Mouse (Mus musculus): ENCODE data around the gene Krt27. TPM values are rescaled to one million over a fixed set of nuclear protein-coding genes. Genes with fewer than 3 reads are reported as not detected.

The Krt27 gene
- total RNA-seq (2012; rRNA removed), result 0.13 TPM in 1 of 2 replicates, not detected in the other

GRCm38 (mm10) chr11:99351004-99351403, at the start of gene Krt27:
Gene Krt27 (minus strand): TSS chr11:99351104.
- in situ Hi-C loops (cut with MboI; ENCODE audit: low sequenced_read_pairs in 2 of 2, unreplicated experiment in 2 of 2), result no loop called here
- H3K9ac ChIP-seq (ENCODE audit: insufficient read depth, low read depth, low read length, poor library complexity, severe bottlenecking), result no peak within 1 kb of the TSS
- H3K27ac ChIP-seq (ENCODE audit: insufficient read depth, low read depth, low read length, poor library complexity, severe bottlenecking), result no peak within 1 kb of the TSS
- H3K4me1 ChIP-seq (ENCODE audit: control insufficient read depth in 2 of 2, insufficient read depth in 2 of 2, low read length in 2 of 2, poor library complexity in 1 of 2), result no peaks in the 10 kb centered on the region
- TF ChIP-seq ZNF384 (IDR thresholded peaks at IDR 0.05; ENCODE audit: low read depth, low read length), result no peak
- no peak for TF ChIP-seq MAFK (IDR thresholded peaks at IDR 0.05; ENCODE audit: insufficient read depth, low read depth, low read length)
- no peak for TF ChIP-seq CHD2 (IDR thresholded peaks at IDR 0.05; ENCODE audit: low read depth, low read length)
- TF ChIP-seq ZC3H11A (IDR thresholded peaks at IDR 0.05; ENCODE audit: borderline replicate concordance, low read depth, low read length), result no peak
- TF ChIP-seq HCFC1 (IDR thresholded peaks at IDR 0.05; ENCODE audit: borderline replicate concordance, insufficient read depth, low read length), result no peak
- H3K4me3 ChIP-seq (ENCODE audit: insufficient read depth in 1 of 2, low read depth in 1 of 2, low read length in 2 of 2, poor library complexity in 1 of 2, severe bottlenecking in 1 of 2), result no peak within 1 kb of the TSS
- H3K36me3 ChIP-seq (ENCODE audit: control insufficient read depth, insufficient read depth, low read length, poor library complexity, severe bottlenecking), result no peaks in the 10 kb centered on the region
- DNase-seq (ENCODE audit: low read depth, low spot score), result no peak
- no peaks in the 10 kb centered on the region for H3K9me3 ChIP-seq (ENCODE audit: control insufficient read depth, insufficient read depth, low read depth, low read length)

- no peak for DNase-seq (ENCODE audit: low read depth, low spot score)
- H3K27ac ChIP-seq (ENCODE audit: insufficient read depth, low read depth, low read length, poor library complexity, severe bottlenecking), result no peak overlapping the region
- no peaks in the 10 kb centered on the region for H3K4me1 ChIP-seq (ENCODE audit: control insufficient read depth in 2 of 2, insufficient read depth in 2 of 2, low read length in 2 of 2, poor library complexity in 1 of 2)
- H3K4me3 ChIP-seq (ENCODE audit: insufficient read depth in 1 of 2, low read depth in 1 of 2, low read length in 2 of 2, poor library complexity in 1 of 2, severe bottlenecking in 1 of 2), result no peak overlapping the region
- H3K36me3 ChIP-seq (ENCODE audit: control insufficient read depth, insufficient read depth, low read length, poor library complexity, severe bottlenecking), result no peaks in the 10 kb centered on the region
- no peak for TF ChIP-seq MAFK (IDR thresholded peaks at IDR 0.05; ENCODE audit: insufficient read depth, low read depth, low read length)
- no peak for TF ChIP-seq HCFC1 (IDR thresholded peaks at IDR 0.05; ENCODE audit: borderline replicate concordance, insufficient read depth, low read length)
- no peak for TF ChIP-seq ZNF384 (IDR thresholded peaks at IDR 0.05; ENCODE audit: low read depth, low read length)
- in situ Hi-C loops (cut with MboI; ENCODE audit: low sequenced_read_pairs in 2 of 2, unreplicated experiment in 2 of 2), result loop anchor here in 1 of 2 experiments (25.0 kb wide), 1 partner anchor 887 kb away; no protein-coding TSS in a partner anchor
- H3K9ac ChIP-seq (ENCODE audit: insufficient read depth, low read depth, low read length, poor library complexity, severe bottlenecking), result no peak overlapping the region
- no peaks in the 10 kb centered on the region for H3K9me3 ChIP-seq (ENCODE audit: control insufficient read depth, insufficient read depth, low read depth, low read length)
Observed at GRCm38 (mm10) chr11:99399956-99400549, 49.1 kb upstream of the Krt27 start.

GRCm38 (mm10) chr11:99398832-99399231, 47.9 kb upstream of the Krt27 start:
- H3K27ac ChIP-seq (ENCODE audit: insufficient read depth, low read depth, low read length, poor library complexity, severe bottlenecking), result no peak overlapping the region

GRCm38 (mm10) chr11:99398084-99398483, 47.2 kb upstream of the Krt27 start:
- H3K36me3 ChIP-seq (ENCODE audit: control insufficient read depth, insufficient read depth, low read length, poor library complexity, severe bottlenecking), result no peaks in the 10 kb centered on the region
- no peak overlapping the region for H3K27ac ChIP-seq (ENCODE audit: insufficient read depth, low read depth, low read length, poor library complexity, severe bottlenecking)
- TF ChIP-seq CHD2 (IDR thresholded peaks at IDR 0.05; ENCODE audit: low read depth, low read length), result no peak
- no peak for TF ChIP-seq ZNF384 (IDR thresholded peaks at IDR 0.05; ENCODE audit: low read depth, low read length)
- in situ Hi-C loops (cut with MboI; ENCODE audit: low sequenced_read_pairs in 2 of 2, unreplicated experiment in 2 of 2), result loop anchor here in 1 of 2 experiments (25.0 kb wide), 1 partner anchor 889 kb away; no protein-coding TSS in a partner anchor
- H3K4me1 ChIP-seq (ENCODE audit: control insufficient read depth in 2 of 2, insufficient read depth in 2 of 2, low read length in 2 of 2, poor library complexity in 1 of 2), result no peaks in the 10 kb centered on the region
- no peak overlapping the region for H3K4me3 ChIP-seq (ENCODE audit: insufficient read depth in 1 of 2, low read depth in 1 of 2, low read length in 2 of 2, poor library complexity in 1 of 2, severe bottlenecking in 1 of 2)
- no peak for DNase-seq (ENCODE audit: low read depth, low spot score)
- H3K9ac ChIP-seq (ENCODE audit: insufficient read depth, low read depth, low read length, poor library complexity, severe bottlenecking), result no peak overlapping the region
- no peaks in the 10 kb centered on the region for H3K9me3 ChIP-seq (ENCODE audit: control insufficient read depth, insufficient read depth, low read depth, low read length)

More at GRCm38 (mm10) chr11:99398832-99399231, 47.9 kb upstream of the Krt27 start:
- Histone ChIP-seq H3K36me3 (ENCODE audit: control insufficient read depth, insufficient read depth, low read length, poor library complexity, severe bottlenecking) (no peaks in the 10 kb centered on the region), H3K4me3 (ENCODE audit: insufficient read depth in 1 of 2, low read depth in 1 of 2, low read length in 2 of 2, poor library complexity in 1 of 2, severe bottlenecking in 1 of 2) (no peak overlapping the region), H3K9me3 (ENCODE audit: control insufficient read depth, insufficient read depth, low read depth, low read length) (no peaks in the 10 kb centered on the region), H3K9ac (ENCODE audit: insufficient read depth, low read depth, low read length, poor library complexity, severe bottlenecking) (no peak overlapping the region), H3K4me1 (ENCODE audit: control insufficient read depth in 2 of 2, insufficient read depth in 2 of 2, low read length in 2 of 2, poor library complexity in 1 of 2) (no peaks in the 10 kb centered on the region)
- TF ChIP-seq MAFK (IDR thresholded peaks at IDR 0.05; ENCODE audit: insufficient read depth, low read depth, low read length) (no peak), ZC3H11A (IDR thresholded peaks at IDR 0.05; ENCODE audit: borderline replicate concordance, low read depth, low read length) (no peak), ZNF384 (IDR thresholded peaks at IDR 0.05; ENCODE audit: low read depth, low read length) (no peak), HCFC1 (IDR thresholded peaks at IDR 0.05; ENCODE audit: borderline replicate concordance, insufficient read depth, low read length) (no peak), CHD2 (IDR thresholded peaks at IDR 0.05; ENCODE audit: low read depth, low read length) (no peak)
- in situ Hi-C loops (cut with MboI; ENCODE audit: low sequenced_read_pairs in 2 of 2, unreplicated experiment in 2 of 2), result loop anchor here in 1 of 2 experiments (25.0 kb wide), 1 partner anchor 888 kb away; no protein-coding TSS in a partner anchor
- DNase-seq (ENCODE audit: low read depth, low spot score), result no peak

- in situ Hi-C loops (cut with MboI; ENCODE audit: low sequenced_read_pairs in 2 of 2, unreplicated experiment in 2 of 2), result loop anchor here in 1 of 2 experiments (25.0 kb wide), 1 partner anchor 891 kb away; no protein-coding TSS in a partner anchor
- no peak for DNase-seq (ENCODE audit: low read depth, low spot score)
- Histone ChIP-seq H3K4me3 (ENCODE audit: insufficient read depth in 1 of 2, low read depth in 1 of 2, low read length in 2 of 2, poor library complexity in 1 of 2, severe bottlenecking in 1 of 2) (no peak overlapping the region), H3K9ac (ENCODE audit: insufficient read depth, low read depth, low read length, poor library complexity, severe bottlenecking) (no peak overlapping the region), H3K36me3 (ENCODE audit: control insufficient read depth, insufficient read depth, low read length, poor library complexity, severe bottlenecking) (no peaks in the 10 kb centered on the region), H3K4me1 (ENCODE audit: control insufficient read depth in 2 of 2, insufficient read depth in 2 of 2, low read length in 2 of 2, poor library complexity in 1 of 2) (no peaks in the 10 kb centered on the region), H3K27ac (ENCODE audit: insufficient read depth, low read depth, low read length, poor library complexity, severe bottlenecking) (no peak overlapping the region), H3K9me3 (ENCODE audit: control insufficient read depth, insufficient read depth, low read depth, low read length) (no peaks in the 10 kb centered on the region)
- TF ChIP-seq ZC3H11A (IDR thresholded peaks at IDR 0.05; ENCODE audit: borderline replicate concordance, low read depth, low read length), result no peak
- no peak for TF ChIP-seq CHD2 (IDR thresholded peaks at IDR 0.05; ENCODE audit: low read depth, low read length)
- TF ChIP-seq MAFK (IDR thresholded peaks at IDR 0.05; ENCODE audit: insufficient read depth, low read depth, low read length), result no peak
- no peak for TF ChIP-seq ZNF384 (IDR thresholded peaks at IDR 0.05; ENCODE audit: low read depth, low read length)
- TF ChIP-seq HCFC1 (IDR thresholded peaks at IDR 0.05; ENCODE audit: borderline replicate concordance, insufficient read depth, low read length), result no peak
Observed at GRCm38 (mm10) chr11:99396661-99397060, 45.8 kb upstream of the Krt27 start.

All from ES-E14 (cell line).